Mouse (Mus musculus) Muller cell, postnatal 12 days (primary cell): ENCODE results near the gene Prkca.

Experiments
- DNase-seq: peaks from one replicate; pipeline ENCODE4 v3.0.0-alpha.2; 2015; ENCODE audit errors: inconsistent ontology term

The Prkca gene

GRCm38 (mm10) chr11:108064401-108064800 lies 279.3 kb downstream of the Prkca start:
- no peak for DNase-seq

- DNase-seq, result no peak
These were observed 280.6 kb downstream of the Prkca start for GRCm38 (mm10) chr11:108063096-108063495.

GRCm38 (mm10) chr11:108061571-108062479 lies 281.9 kb downstream of the Prkca start:
- no peak for DNase-seq

GRCm38 (mm10) chr11:108057138-108057537 lies 286.6 kb downstream of the Prkca start:
- DNase-seq, result no peak

GRCm38 (mm10) chr11:108054647-108055046 lies 289.1 kb downstream of the Prkca start:
- DNase-seq, result no peak

GRCm38 (mm10) chr11:108053746-108054145 lies 290.0 kb downstream of the Prkca start:
- DNase-seq, result no peak

GRCm38 (mm10) chr11:108041669-108042068 lies 302.1 kb downstream of the Prkca start:
- no peak for DNase-seq

GRCm38 (mm10) chr11:108040823-108041222 lies 302.9 kb downstream of the Prkca start:
- DNase-seq, result no peak

GRCm38 (mm10) chr11:108039761-108040160 lies 304.0 kb downstream of the Prkca start:
- no peak for DNase-seq

- DNase-seq, result peak; percentile 20
These were observed 304.7 kb downstream of the Prkca start for GRCm38 (mm10) chr11:108038989-108039388.

GRCm38 (mm10) chr11:108036339-108036738 lies 307.4 kb downstream of the Prkca start:
- DNase-seq, result no peak

GRCm38 (mm10) chr11:108035761-108036160 lies 308.0 kb downstream of the Prkca start:
- DNase-seq, result no peak

- DNase-seq, result peak; percentile 40
These were observed 309.4 kb downstream of the Prkca start for GRCm38 (mm10) chr11:108034376-108034775.

GRCm38 (mm10) chr11:108032568-108032967 lies 311.2 kb downstream of the Prkca start:
- no peak for DNase-seq

GRCm38 (mm10) chr11:108030956-108031604 lies 312.6 kb downstream of the Prkca start:
- DNase-seq, result peak; percentile 37

GRCm38 (mm10) chr11:108029321-108029720 lies 314.4 kb downstream of the Prkca start:
- DNase-seq, result no peak

- DNase-seq, result no peak
These were observed 315.3 kb downstream of the Prkca start for GRCm38 (mm10) chr11:108028398-108028797.

- peak; percentile 83 for DNase-seq
These were observed 317.9 kb downstream of the Prkca start for GRCm38 (mm10) chr11:108025726-108026425.

- no peak for DNase-seq
These were observed 320.5 kb downstream of the Prkca start for GRCm38 (mm10) chr11:108023188-108023587.

GRCm38 (mm10) chr11:108020889-108021288 lies 322.8 kb downstream of the Prkca start:
- peak; percentile 76 for DNase-seq

- no peak for DNase-seq
These were observed 328.4 kb downstream of the Prkca start for GRCm38 (mm10) chr11:108015284-108015683.

- DNase-seq, result no peak
These were observed 330.3 kb downstream of the Prkca start for GRCm38 (mm10) chr11:108013390-108013789.
